Mouse (Mus musculus) liver, postnatal 0 days (tissue): Measurements from ENCODE around the gene Fam205a4. TPM values are rescaled to one million over a fixed set of nuclear protein-coding genes. Genes with fewer than 3 reads are reported as not detected.
"Not testable (repeated sequence)": the region's sequence is repeated elsewhere in the genome, so short reads cannot be mapped to it uniquely, and the experiment has no call there.

Experiments
- ATAC-seq: fragments of 200-750 bp; cut with Nextera tagmentation; 2 replicates; pipeline ENCODE4 v1.8.0; 2017; ENCODE audit warnings: mild to moderate bottlenecking, moderate library complexity
- DNase-seq: peaks from one replicate; pipeline ENCODE4 v3.0.0-alpha.2; 2016
- H3K27ac ChIP-seq: fragments of 300-500 bp; sonication (generic); 2 replicates; pipeline ENCODE4 v1.5.1; 2014; ENCODE audit warnings: antibody characterized with exemption, moderate library complexity, mild to moderate bottlenecking, low read depth
- H3K27me3 ChIP-seq: fragments of 300-500 bp; sonication (generic); 2 replicates; pipeline ENCODE4 v1.6.1; 2014; ENCODE audit warnings: low read length, control low read depth, mixed read lengths; ENCODE audit not compliant: insufficient read depth
- H3K36me3 ChIP-seq: fragments of 300-500 bp; sonication (generic); replicated peaks from 2 replicates; pipeline ENCODE4 v1.6.1; 2014; ENCODE audit warnings: mild to moderate bottlenecking, control low read depth, low read length, moderate library complexity, mixed read lengths; ENCODE audit not compliant: insufficient read depth
- H3K4me1 ChIP-seq: fragments of 300-500 bp; sonication (generic); 2 replicates; pipeline ENCODE4 v1.6.1; 2014; ENCODE audit warnings: antibody characterized with exemption, mild to moderate bottlenecking, control low read depth; ENCODE audit not compliant: insufficient read depth
- H3K4me2 ChIP-seq: fragments of 300-500 bp; sonication (generic); 2 replicates; pipeline ENCODE4 v1.6.1; 2014; ENCODE audit warnings: low read depth, mild to moderate bottlenecking, low read length, moderate library complexity, mixed read lengths
- H3K4me3 ChIP-seq: fragments of 300-500 bp; sonication (generic); 2 replicates; pipeline ENCODE4 v1.5.1; 2014; ENCODE audit warnings: low read depth, low read length
- H3K9ac ChIP-seq: fragments of 300-500 bp; sonication (generic); replicated peaks from 2 replicates; pipeline ENCODE4 v1.6.1; 2014; ENCODE audit warnings: mild to moderate bottlenecking, moderate library complexity
- H3K9me3 ChIP-seq: fragments of 300-500 bp; sonication (generic); 2 replicates; pipeline ENCODE4 v1.6.1; 2016; ENCODE audit warnings: mild to moderate bottlenecking, control low read depth, low read length, mixed read lengths
- WGBS: fragments of 180-500 bp; shearing (Covaris S2); extraction: QIAGEN DNeasy Blood & Tissue Kit; methylation state at CpG from one replicate; pipeline ENCODE4 v1.1.7; 2014; ENCODE audit not compliant: insufficient replicate concordance; 5-methylcytosine and 5-hydroxymethylcytosine counted together
- polyA plus RNA-seq: library from polyadenylated mRNA; unstranded; fragments of >200 nt; fragmentation: Nextera tagmentation; extraction: Ambion mirVana; gene quantifications from 2 replicates; pipeline ENCODE4 v1.2.1, GENCODE M21; 2015

The Fam205a4 gene
- not detected in 2 replicates for polyA plus RNA-seq

- H3K4me2 ChIP-seq, H3K9me3 ChIP-seq, H3K9ac ChIP-seq, H3K27ac ChIP-seq, ATAC-seq, DNase-seq, H3K36me3 ChIP-seq, H3K4me1 ChIP-seq, H3K27me3 ChIP-seq, H3K4me3 ChIP-seq: not testable (repeated sequence)
- no CpG with 5 or more reads among the region's 1 CpGs for WGBS
Measured at GRCm38 (mm10) chr4:41965758-41966157, at the start of gene Fam205a4. Gene Fam205a4, plus strand, starts transcription at chr4:41966058.

GRCm38 (mm10) chr4:41941272-41941671 lies 24.6 kb upstream of the Fam205a4 start, which contains the start of gene Gm20878:
Gene Gm20878, plus strand, starts transcription at chr4:41941572.
- H3K27me3 ChIP-seq, H3K9me3 ChIP-seq, H3K4me2 ChIP-seq, H3K36me3 ChIP-seq, DNase-seq, H3K27ac ChIP-seq, ATAC-seq, H3K4me1 ChIP-seq, H3K4me3 ChIP-seq, H3K9ac ChIP-seq: not testable (repeated sequence)
- no CpG with 5 or more reads among the region's 8 CpGs for WGBS

Other genes with a start within 250 kb of the Fam205a4 start
- gene Dctn3, start 242.9 kb upstream of the Fam205a4 start, polyA plus RNA-seq, result 64.0 and 65.2 TPM in 2 replicates
- gene Arid3c, start 234.9 kb upstream of the Fam205a4 start, polyA plus RNA-seq, result not detected in 2 replicates
- 40.9 and 46.2 TPM in 2 replicates for gene Galt, start 210.8 kb upstream of the Fam205a4 start, polyA plus RNA-seq
- gene Sigmar1, start 209.9 kb upstream of the Fam205a4 start, polyA plus RNA-seq, result 73.2 and 77.7 TPM in 2 replicates
- 10.1 and 11.7 TPM in 2 replicates for gene Ccl27a, start 191.8 kb upstream of the Fam205a4 start, polyA plus RNA-seq
- gene Gm21541, start 62.4 kb upstream of the Fam205a4 start, polyA plus RNA-seq, result 0.76 TPM in 1 of 2 replicates, not detected in the other
- gene Gm20878, start 24.5 kb upstream of the Fam205a4 start, polyA plus RNA-seq, result 0.49 TPM in 1 of 2 replicates, not detected in the other
- not detected in 2 replicates for gene Gm21093, start 68.7 kb downstream of the Fam205a4 start, polyA plus RNA-seq
- gene Gm3893, start 125.1 kb downstream of the Fam205a4 start, polyA plus RNA-seq, result not detected in 2 replicates
- gene Gm13304, start 148.8 kb downstream of the Fam205a4 start, polyA plus RNA-seq, result not detected in 2 replicates
- not detected in 2 replicates for gene Gm13306, start 187.4 kb downstream of the Fam205a4 start, polyA plus RNA-seq
- 0.33 and 0.37 TPM in 2 replicates for gene Gm13305, start 202.5 kb downstream of the Fam205a4 start, polyA plus RNA-seq